Mouse (Mus musculus) kidney, adult 8-10 months (tissue): ENCODE data around the gene Lrrc29.

Experiments
- DNase-seq, 2 experiments: peaks; one replicate each; pipeline ENCODE4 v3.0.0; 2022

Gene Lrrc29

GRCm38 (mm10) chr8:105326141-105326672 lies at the start of gene Lrrc29, which contains the start of gene Tmem208:
Lrrc29 (minus strand) TSS chr8:105326278.
Tmem208 (plus strand) TSS chr8:105326354.
- DNase-seq = peak; percentile 95 to 97

DNA sequence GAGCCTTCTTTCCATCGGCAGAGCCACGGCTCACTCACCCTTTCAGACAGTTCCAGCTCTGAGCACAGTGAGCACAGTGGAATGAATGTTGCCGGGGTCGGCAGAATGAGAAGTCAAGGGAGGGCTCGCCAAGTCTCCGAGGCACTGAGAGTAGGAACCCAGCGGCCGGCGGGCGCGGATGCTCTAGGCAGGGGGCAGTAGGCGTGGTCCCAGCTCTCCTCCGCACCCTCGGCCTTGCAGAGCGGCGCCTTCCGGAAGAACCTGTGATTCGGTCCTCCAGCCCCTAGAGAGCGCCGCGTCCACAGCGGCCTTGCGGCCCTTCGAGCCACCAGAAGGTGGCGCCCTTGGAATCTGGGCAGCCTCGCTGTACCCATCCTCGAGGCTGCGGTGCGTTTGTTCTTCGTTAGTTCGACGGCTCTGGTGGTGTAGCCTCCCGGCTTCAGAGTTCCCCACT lies 48.5 kb upstream of the Lrrc29 start:
- DNase-seq = no peak

DNA sequence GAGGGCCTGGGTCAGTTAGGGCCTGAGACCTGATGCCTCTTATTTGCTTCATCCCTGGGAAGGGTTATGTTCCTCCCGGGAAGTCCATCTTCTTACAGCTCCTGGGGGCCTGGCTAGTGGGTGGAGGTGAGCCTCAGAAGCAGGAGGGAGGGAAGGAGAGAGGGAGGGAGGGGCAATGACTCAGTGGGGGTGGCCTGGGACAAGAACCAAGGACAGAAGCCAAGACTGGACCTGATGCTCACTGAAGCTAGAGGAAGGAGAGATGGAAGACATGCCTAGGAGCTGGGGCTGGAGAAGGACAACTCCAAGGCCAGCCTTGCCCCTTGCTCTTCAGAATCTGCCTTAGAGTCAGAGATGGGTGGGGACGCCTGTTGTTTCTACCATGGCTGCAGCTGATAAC lies 47.0 kb upstream of the Lrrc29 start, which contains the start of gene Plekhg4:
TSS of gene Plekhg4 (plus strand) at position 243 of the 400 bp plus-strand sequence.
- no peak for DNase-seq

DNA sequence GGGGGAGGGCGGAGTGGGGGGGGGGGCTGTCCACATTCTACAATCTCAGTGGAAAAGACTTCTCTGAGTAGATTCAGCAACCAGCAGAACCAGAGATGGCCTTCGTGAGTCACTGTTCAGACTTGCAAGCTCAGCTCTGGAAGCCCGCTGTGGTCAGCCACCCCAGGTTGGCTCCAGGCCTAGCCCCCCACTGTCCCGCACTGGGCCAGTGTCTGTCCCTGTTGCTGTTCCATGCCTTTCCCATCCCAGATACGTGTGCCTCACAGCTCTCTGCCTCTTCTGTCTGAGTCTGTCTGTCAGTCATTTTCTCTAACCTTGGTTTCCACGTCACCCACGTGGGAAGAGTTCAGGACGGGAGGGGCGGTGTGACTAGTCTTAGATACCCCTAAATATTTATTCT lies 46.4 kb upstream of the Lrrc29 start:
- DNase-seq = no peak

- DNase-seq = no peak
These were observed 41.0 kb upstream of the Lrrc29 start for GRCm38 (mm10) chr8:105367107-105367506.

DNA sequence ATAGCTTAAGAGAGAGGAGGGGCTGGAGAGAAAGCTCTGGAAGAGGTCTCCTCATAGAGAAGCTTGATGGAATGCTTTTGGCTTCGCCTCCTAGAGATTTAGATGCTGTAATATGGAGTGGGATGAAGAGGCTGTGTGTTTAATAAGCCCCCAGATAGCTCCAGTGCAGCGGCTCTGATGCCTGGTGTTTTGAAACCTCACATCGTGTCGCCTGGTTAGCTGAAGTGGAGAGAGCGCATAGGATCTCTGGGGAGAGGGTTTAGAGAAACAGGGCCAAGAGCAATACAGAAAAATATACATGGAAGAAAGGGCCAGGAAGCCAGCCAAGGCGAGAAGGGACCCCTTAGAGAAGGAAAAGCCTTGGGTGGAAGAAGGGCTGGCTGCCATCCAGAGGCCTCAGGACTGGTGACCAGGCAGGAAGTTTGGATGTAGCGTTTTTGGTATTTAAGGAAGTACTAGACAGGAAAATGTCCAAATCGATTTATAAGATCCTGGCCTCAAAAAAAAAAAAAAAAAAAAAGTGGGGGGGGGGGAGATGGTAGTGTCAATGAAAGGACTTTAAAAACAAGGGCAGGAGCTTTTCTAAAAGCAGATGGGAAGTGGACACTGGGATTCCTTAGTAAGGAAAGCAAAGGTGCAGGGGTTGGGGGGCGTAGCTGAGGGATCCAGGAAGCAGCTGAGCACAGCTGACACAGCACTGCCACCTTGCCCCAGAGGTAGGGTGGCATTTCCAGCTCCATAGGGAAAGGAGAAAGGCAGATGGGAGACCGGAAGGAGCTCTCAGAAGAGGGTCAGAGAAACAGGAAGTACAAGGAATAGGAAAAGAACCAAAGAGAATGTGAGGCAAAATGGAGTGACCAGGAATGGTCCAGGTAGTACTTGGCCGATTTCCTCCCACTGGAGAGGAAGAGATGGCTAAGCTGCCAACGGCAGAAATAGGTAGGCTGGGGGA lies 35.9 kb upstream of the Lrrc29 start:
- peak in 1 of 2 experiments; percentile 45 for DNase-seq

- no peak for DNase-seq
These were observed 33.6 kb upstream of the Lrrc29 start for GRCm38 (mm10) chr8:105359646-105360045.

DNA sequence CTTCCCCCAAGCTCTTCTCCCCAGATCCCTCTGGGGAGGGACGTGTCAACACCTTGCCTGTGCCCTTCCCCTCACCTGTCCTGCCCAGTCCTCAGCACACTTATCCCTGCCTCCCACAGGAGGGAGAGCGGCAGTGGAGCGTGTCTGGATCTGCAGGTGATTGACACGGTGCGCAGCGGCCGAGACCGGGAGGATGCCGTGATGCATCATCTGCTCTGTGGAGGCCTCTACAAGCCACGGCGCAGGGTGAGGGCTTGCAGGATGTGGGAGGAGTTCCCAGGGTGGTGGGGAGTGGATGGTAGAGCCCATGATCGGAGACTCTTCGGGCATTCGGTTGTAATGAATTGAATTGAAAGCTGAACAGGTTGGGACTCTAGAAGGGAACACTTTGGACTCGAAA lies 33.1 kb upstream of the Lrrc29 start:
- no peak for DNase-seq

- DNase-seq = no peak
These were observed 30.6 kb upstream of the Lrrc29 start for GRCm38 (mm10) chr8:105356681-105357080.

- peak; percentile 55 to 57 for DNase-seq
These were observed 29.3 kb upstream of the Lrrc29 start for GRCm38 (mm10) chr8:105355179-105356024.

- DNase-seq = no peak
These were observed 28.5 kb upstream of the Lrrc29 start for GRCm38 (mm10) chr8:105354549-105354948.

DNA sequence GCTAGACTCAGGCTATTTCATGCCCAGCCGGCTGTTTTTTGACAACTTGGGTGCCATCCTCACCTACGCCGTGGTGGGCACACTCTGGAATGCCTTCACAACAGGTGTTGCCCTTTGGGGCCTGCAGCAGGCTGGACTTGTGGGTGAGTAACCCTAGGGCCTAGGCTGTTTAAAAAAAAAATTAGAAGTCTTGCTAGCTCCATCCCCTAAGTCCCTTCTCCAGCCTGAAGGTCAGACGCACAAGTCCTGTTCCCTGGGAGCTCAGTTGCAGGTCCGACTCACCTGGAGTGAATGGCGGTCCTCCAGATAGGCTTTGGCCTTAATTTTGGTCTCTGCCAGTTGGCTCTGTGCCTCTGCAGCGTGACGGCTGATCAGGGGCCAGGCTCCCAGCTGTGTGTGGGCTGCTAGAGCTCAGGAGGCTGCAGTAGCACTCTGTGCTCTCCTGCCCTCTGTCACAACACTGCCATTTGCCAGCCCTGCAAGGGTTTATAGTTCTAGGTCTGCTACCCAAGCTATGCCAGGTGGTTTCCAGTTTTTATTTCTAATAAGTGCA lies 27.6 kb upstream of the Lrrc29 start:
- DNase-seq = no peak

DNA sequence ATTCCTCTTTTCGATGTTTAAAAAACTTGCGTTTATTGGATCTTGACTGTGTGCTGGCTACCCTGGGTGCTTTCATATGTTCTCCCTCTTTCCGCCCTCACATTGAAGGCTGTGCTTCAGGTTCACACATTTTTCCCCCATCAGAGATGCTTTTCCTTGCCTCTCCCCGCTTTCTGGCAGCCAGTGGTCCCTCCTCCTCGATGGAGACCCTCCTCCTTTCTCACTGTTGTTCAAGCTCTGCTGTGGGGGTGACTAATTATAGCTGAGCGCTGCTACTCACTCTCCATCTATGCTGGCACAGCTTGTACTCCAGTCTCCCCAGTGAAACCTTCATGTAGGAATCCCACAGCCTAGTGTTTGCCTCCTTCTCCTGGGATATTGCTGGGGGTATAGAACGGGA lies 24.1 kb upstream of the Lrrc29 start:
- DNase-seq = no peak

DNA sequence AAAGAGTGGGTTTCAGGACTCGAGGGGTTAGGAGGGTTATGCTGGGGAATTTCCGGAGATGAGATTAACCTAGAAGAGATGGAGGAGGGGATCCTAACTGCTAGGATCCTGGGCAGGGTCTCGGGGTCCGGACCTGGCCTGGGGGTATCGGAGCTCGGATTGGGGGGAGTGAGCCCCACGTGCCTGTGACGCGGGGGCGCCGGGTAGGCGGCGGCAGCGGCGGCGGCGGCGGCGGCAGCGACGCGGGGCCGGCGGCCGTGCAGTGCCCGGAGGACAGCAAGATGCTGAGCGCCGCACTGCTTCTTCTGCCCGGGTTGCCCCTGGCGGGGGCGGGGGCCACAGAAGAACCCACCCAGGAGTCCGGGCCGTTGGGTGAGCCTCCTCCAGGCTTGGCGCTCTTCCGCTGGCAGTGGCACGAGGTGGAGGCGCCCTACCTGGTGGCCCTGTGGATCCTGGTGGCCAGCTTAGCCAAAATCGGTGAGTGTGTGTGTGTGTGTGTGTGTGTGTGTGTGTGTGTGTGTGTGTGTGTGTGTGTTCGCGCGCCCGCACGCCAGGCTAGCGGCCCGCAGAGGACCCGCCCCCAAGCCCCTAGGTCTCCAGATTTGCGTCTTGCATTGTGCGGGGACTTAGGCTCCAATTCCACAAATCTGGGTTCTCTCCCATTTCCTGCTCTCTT lies 23.2 kb upstream of the Lrrc29 start:
- DNase-seq = no peak

GRCm38 (mm10) chr8:105348450-105349095 lies 22.5 kb upstream of the Lrrc29 start, which contains the start of gene Slc9a5:
Slc9a5 (plus strand) TSS chr8:105348843.
- no peak for DNase-seq

- DNase-seq = peak; percentile 96 to 97
These were observed 21.5 kb upstream of the Lrrc29 start, which contains the start of gene Fhod1 for GRCm38 (mm10) chr8:105347428-105348221. Fhod1 (minus strand) TSS chr8:105347953.

- DNase-seq = peak; percentile 75 to 77
These were observed 20.7 kb upstream of the Lrrc29 start for GRCm38 (mm10) chr8:105346611-105347427.

GRCm38 (mm10) chr8:105345061-105345975 lies 19.2 kb upstream of the Lrrc29 start:
- DNase-seq = no peak
